Mouse (Mus musculus) hindbrain, embryonic 10.5 days (tissue): ENCODE measurements at regions not wholly inside any gene's neighbourhood (a gene's known extent, or its start where the extent isn't known, plus 50 kb on each side); places are given as distances from the start of the nearest gene placed in this dataset.

Experiments
- DNase-seq: peaks from one replicate; pipeline ENCODE4 v3.0.0-alpha.2; 2017; ENCODE audit warnings: low spot score
- H3K27ac ChIP-seq: fragments of 300-500 bp; sonication (generic); 2 replicates; pipeline ENCODE4 v1.5.1; 2016; ENCODE audit warnings: mild to moderate bottlenecking, moderate library complexity
- H3K27me3 ChIP-seq: fragments of 300-500 bp; sonication (generic); 2 replicates; pipeline ENCODE4 v1.6.1; 2016; ENCODE audit warnings: mild to moderate bottlenecking; ENCODE audit not compliant: poor library complexity, insufficient read depth, severe bottlenecking
- H3K36me3 ChIP-seq: fragments of 300-500 bp; sonication (generic); 2 replicates; pipeline ENCODE4 v1.6.1; 2016; ENCODE audit warnings: mild to moderate bottlenecking, moderate library complexity
- H3K4me1 ChIP-seq: fragments of 300-500 bp; sonication (generic); replicated peaks from 2 replicates; pipeline ENCODE4 v1.6.1; 2016; ENCODE audit warnings: mild to moderate bottlenecking
- H3K4me3 ChIP-seq: fragments of 300-500 bp; sonication (generic); 2 replicates; pipeline ENCODE4 v1.5.1; 2016; ENCODE audit warnings: mild to moderate bottlenecking, moderate library complexity
- H3K9me3 ChIP-seq: fragments of 300-500 bp; sonication (generic); 2 replicates; pipeline ENCODE4 v1.6.1; 2016; ENCODE audit warnings: mild to moderate bottlenecking, moderate library complexity
- WGBS: fragments of 180-500 bp; shearing (Covaris S2); methylation state at CpG from one replicate; pipeline ENCODE4 v1.1.7; 2016; 5-methylcytosine and 5-hydroxymethylcytosine counted together

DNA sequence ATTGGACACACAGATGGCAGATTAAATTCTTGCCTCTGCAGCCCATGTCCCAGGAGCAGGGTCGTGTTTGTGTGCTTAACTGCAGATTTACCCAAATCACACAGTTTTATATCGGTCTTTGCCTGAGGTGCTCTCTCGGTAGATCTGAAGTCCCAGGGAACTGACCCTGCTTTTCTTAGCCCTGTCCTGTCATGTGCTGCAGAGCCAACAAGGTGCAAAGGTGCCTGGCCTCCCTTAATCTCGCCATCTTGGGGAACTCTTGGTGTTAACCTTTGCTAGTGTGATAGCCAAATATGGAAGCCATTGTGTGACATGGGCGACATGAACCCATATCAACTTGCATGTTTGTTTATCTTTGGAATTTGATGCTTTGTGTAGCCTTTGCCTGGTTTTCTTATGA, 107.1 kb upstream of the Lyplal1 start:
- no peak for DNase-seq
- H3K27ac ChIP-seq: peak overlapping the region; percentile 75
- H3K9me3 ChIP-seq: peaks cover 6% of the 10 kb centered on the region; the same call in 1 of the 2 replicates
- H3K27me3 ChIP-seq: no peaks in the 10 kb centered on the region
- 56% methylated on average over 5 of the region's 5 CpGs for WGBS
- H3K4me1 ChIP-seq: peaks cover 16% of the 10 kb centered on the region
- no peaks in the 10 kb centered on the region; the same call in 1 of the 2 replicates for H3K36me3 ChIP-seq
- no peak overlapping the region for H3K4me3 ChIP-seq

DNA sequence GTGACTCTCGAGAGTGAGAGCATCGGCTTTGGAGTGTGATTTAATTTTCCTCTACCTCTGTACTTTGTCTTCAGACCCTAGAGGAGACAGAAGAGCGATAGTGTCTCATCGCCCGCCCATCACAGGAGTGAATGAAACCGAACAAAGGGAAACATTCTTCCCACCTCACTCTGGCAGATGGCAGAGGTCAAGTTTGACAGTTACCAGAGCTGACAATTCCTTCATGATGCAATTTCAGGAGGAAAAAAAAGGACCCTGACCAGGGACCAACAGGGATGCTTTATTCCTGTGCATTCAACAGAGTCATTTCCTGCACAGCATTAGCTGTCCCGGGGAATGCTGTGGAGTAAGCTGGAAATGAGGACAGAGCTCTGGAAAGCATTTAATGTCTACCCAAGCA, 106.3 kb upstream of the Lyplal1 start:
- Histone ChIP-seq H3K27ac (peak overlapping the region; percentile 75), H3K4me3 (no peak overlapping the region), H3K27me3 (no peaks in the 10 kb centered on the region), H3K4me1 (peaks cover 16% of the 10 kb centered on the region), H3K9me3 (peaks cover 6% of the 10 kb centered on the region; the same call in 1 of the 2 replicates), H3K36me3 (no peaks in the 10 kb centered on the region; the same call in 1 of the 2 replicates)
- 18% methylated on average over 7 of the region's 7 CpGs for WGBS
- peak; percentile 60 for DNase-seq

DNA sequence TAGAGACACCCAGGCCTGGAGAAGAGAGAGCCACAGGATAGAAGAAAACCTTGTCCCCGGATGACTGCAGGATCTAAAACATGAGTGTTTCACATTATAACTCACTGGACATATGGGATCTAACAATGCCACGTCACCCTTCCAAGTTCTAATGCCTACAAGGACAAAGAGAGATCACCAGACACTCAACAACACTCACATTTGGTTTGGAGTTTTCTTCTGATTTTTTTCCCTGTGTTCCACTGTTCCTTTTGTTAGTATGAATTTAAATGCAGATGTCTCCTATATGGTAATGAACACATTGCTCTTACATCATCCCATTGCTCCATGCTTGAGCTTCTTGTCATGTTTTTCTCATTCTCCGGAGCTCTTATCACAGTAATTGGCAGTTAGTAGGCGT, 101.9 kb upstream of the Lyplal1 start:
- H3K4me1 ChIP-seq: peaks cover 13% of the 10 kb centered on the region
- 92% methylated on average over 4 of the region's 4 CpGs for WGBS
- H3K27ac ChIP-seq: no peak overlapping the region
- no peak overlapping the region for H3K4me3 ChIP-seq
- no peaks in the 10 kb centered on the region for H3K36me3 ChIP-seq
- H3K9me3 ChIP-seq: 0 out of 2 replicates have a peak, but pooled peaks cover 2% of the 10 kb centered on the region
- no peaks in the 10 kb centered on the region for H3K27me3 ChIP-seq
- no peak for DNase-seq

DNA sequence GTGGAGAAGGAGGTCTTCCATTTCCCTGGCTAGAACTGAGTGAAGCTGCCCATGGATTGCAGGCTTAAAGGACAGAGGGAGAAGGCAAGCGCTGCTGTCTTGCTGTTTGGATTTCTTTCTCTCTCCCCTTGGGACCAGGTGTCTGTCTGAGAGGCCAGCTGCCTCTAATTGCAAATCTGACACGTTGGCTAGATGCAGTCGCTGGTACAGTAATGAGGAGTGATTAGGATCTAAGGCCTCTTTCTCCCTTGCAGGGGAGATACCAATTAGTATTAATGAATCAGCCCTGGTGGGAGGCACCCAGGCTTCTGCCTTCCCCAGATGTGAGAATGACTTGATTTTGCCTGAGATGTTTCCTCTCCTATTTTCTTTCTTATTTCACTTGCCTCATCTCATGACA, 100.1 kb upstream of the Lyplal1 start:
- H3K36me3 ChIP-seq: no peaks in the 10 kb centered on the region
- H3K27ac ChIP-seq: no peak overlapping the region
- no peaks in the 10 kb centered on the region for H3K27me3 ChIP-seq
- 28% methylated on average over 3 of the region's 3 CpGs for WGBS
- H3K4me3 ChIP-seq: no peak overlapping the region
- no peak for DNase-seq
- H3K9me3 ChIP-seq: peaks cover 7% of the 10 kb centered on the region; the same call in 1 of the 2 replicates
- no peaks in the 10 kb centered on the region for H3K4me1 ChIP-seq

DNA sequence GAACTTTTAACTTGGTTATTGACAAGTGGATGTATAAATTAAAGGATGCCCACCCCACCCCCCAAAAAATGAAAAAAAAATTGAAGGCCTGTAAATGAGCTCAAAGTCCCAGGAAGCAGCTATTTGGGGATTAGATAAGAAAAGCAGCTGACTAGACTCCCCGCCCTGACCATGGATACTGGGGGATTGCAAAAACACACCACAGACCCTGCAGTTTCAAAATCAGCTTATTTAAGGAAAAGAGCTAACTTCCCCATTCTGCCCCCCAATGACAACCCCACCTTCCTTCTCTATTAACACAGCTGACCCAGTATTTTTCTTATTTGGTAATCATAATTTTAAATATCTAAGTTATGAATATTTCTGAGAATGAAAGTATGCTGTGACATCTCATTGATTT, 87.0 kb upstream of the Lyplal1 start:
- Histone ChIP-seq H3K9me3 (no peaks in the 10 kb centered on the region), H3K27ac (no peak overlapping the region), H3K4me3 (no peak overlapping the region), H3K36me3 (no peaks in the 10 kb centered on the region), H3K27me3 (no peaks in the 10 kb centered on the region), H3K4me1 (no peaks in the 10 kb centered on the region)
- 83% methylated on average over 1 of the region's 1 CpGs for whole genome bisulfite sequencing
- DNase-seq: no peak

GRCm38 (mm10) chr1:186202536-186202935, 85.4 kb upstream of the Lyplal1 start:
- Histone ChIP-seq H3K4me1 (no peaks in the 10 kb centered on the region), H3K36me3 (no peaks in the 10 kb centered on the region), H3K4me3 (no peak overlapping the region), H3K9me3 (no peaks in the 10 kb centered on the region), H3K27ac (no peak overlapping the region), H3K27me3 (no peaks in the 10 kb centered on the region)
- no peak for DNase-seq

GRCm38 (mm10) chr1:186198391-186198790, 81.3 kb upstream of the Lyplal1 start:
- Histone ChIP-seq H3K27ac (no peak overlapping the region), H3K4me1 (no peaks in the 10 kb centered on the region), H3K9me3 (no peaks in the 10 kb centered on the region), H3K4me3 (no peak overlapping the region), H3K36me3 (no peaks in the 10 kb centered on the region), H3K27me3 (no peaks in the 10 kb centered on the region)
- DNase-seq: no peak
- 80% methylated on average over 1 of the region's 1 CpGs for WGBS

DNA sequence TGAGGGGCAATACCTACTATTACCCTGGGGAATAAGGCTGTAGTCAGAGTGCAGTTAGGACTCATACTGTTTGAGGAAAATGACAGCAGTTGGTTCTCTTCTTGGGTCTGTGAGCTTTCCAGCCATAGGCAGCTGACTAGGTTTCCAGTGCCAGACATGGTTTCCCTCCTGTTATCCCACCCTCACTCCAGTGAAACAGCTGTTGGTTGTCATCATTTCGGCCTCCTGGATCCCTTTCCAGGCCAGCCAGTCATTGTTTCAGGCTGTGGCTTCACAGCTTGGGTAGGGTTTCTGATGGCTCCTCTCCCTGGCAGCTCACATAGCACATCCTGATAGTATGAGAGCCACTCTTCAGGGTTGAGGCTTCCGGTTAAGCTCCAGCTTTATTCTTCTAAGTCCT, 79.9 kb upstream of the Lyplal1 start:
- Histone ChIP-seq H3K4me3 (no peak overlapping the region), H3K9me3 (no peaks in the 10 kb centered on the region), H3K4me1 (0 out of 2 replicates have a peak, but pooled peaks cover under 1% of the 10 kb centered on the region), H3K36me3 (no peaks in the 10 kb centered on the region), H3K27ac (no peak overlapping the region), H3K27me3 (no peaks in the 10 kb centered on the region)
- no peak for DNase-seq
- WGBS: 91% methylated on average over 2 of the region's 2 CpGs

GRCm38 (mm10) chr1:186189390-186189789, 72.3 kb upstream of the Lyplal1 start:
- WGBS: 84% methylated on average over 11 of the region's 11 CpGs
- no peaks in the 10 kb centered on the region for H3K27me3 ChIP-seq
- no peaks in the 10 kb centered on the region for H3K9me3 ChIP-seq
- no peak overlapping the region for H3K27ac ChIP-seq
- H3K36me3 ChIP-seq: no peaks in the 10 kb centered on the region
- DNase-seq: no peak
- no peak overlapping the region for H3K4me3 ChIP-seq
- H3K4me1 ChIP-seq: 0 out of 2 replicates have a peak, but pooled peaks cover 4% of the 10 kb centered on the region

DNA sequence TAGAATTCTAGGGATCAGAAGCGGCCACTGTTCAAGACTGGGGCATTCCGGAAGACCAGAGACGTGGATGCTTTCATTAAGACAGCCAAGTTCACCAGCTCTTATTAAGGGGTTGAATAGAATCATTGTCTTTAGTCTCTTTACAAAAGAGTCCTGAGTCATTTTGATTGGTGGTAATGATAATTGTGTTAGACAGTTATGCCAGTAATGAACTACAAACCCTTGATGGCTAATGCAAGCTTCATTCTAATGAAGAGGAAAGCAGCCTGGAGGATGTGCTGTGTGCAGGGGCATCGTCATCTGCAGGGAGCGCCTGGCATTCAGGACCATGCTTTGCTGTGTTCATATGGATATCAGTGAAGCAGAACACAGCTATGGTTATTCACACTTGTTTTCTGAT, 70.3 kb upstream of the Lyplal1 start:
- peaks cover 19% of the 10 kb centered on the region for H3K4me1 ChIP-seq
- H3K4me3 ChIP-seq: no peak overlapping the region
- 86% methylated on average over 5 of the region's 5 CpGs for WGBS
- no peaks in the 10 kb centered on the region for H3K9me3 ChIP-seq
- H3K27me3 ChIP-seq: no peaks in the 10 kb centered on the region
- H3K27ac ChIP-seq: no peak overlapping the region
- no peaks in the 10 kb centered on the region for H3K36me3 ChIP-seq
- DNase-seq: no peak

DNA sequence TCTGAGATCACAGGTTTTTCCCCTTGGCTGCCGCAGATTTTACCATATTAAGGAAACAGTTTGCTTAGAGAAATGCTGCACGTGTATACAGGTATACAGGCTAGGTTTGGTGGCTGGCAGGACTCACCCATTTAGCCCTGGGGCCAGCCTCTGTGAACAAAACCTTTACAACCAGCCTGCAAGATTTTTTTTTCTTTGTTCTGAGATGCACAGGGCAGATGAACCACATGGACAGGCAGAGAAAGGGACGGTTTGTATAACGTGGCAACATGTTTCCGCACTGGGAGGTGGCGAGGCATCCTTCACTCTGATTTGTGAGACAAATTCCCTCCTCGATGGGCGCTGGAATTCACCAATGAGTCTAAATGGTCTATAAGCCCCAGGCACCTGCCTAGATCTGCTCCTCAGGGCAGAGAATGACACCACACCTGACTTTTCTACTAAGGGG, 66.1 kb upstream of the Lyplal1 start:
- Histone ChIP-seq H3K4me1 (peaks cover 16% of the 10 kb centered on the region), H3K36me3 (no peaks in the 10 kb centered on the region), H3K9me3 (no peaks in the 10 kb centered on the region), H3K27me3 (no peaks in the 10 kb centered on the region), H3K27ac (peak overlapping the region; percentile 17), H3K4me3 (no peak overlapping the region)
- DNase-seq: no peak
- WGBS: 83% methylated on average over 8 of the region's 8 CpGs

DNA sequence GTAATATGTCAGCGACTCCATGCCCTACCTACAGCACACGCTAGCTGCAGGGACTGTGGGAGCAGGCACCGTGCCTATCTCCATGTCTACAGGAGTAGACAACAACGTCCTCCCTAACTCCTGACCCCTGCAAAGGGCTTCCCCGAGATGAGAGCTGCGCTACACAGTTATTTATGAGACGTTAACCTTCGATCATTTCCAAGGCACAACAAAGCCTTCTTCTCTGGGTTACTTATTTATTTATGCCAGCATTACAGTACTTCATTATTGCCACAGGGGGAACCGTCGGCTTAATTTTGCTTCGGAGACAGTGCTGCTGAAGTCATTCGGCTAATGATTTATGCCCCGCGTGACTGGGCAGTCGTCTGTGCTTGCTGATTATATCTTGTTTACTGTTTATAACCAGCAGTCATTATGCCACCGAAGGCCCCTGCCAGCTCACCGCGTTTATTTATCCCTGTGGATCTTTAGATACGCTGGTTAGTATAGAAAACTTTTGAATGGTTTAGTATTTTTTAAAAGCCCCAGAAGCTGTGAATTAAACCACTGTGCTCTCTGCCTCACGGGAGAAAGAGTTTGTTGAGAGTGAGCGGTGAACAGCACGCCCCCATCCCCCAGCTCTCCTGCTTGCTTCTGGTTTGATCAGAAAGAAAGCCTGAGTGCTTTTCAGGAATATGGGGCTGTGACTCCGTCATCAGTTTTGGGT, 65.5 kb upstream of the Lyplal1 start:
- Histone ChIP-seq H3K4me3 (no peak overlapping the region), H3K9me3 (no peaks in the 10 kb centered on the region), H3K27ac (peak overlapping the region; percentile 17), H3K36me3 (no peaks in the 10 kb centered on the region), H3K4me1 (peaks cover 16% of the 10 kb centered on the region), H3K27me3 (no peaks in the 10 kb centered on the region)
- peak; percentile 19 for DNase-seq
- 67% methylated on average over 23 of the region's 23 CpGs for WGBS

GRCm38 (mm10) chr1:186177019-186177418, 59.9 kb upstream of the Lyplal1 start:
- Histone ChIP-seq H3K9me3 (0 out of 2 replicates have a peak, but pooled peaks cover 2% of the 10 kb centered on the region), H3K27me3 (no peaks in the 10 kb centered on the region), H3K4me1 (no peaks in the 10 kb centered on the region), H3K36me3 (no peaks in the 10 kb centered on the region), H3K4me3 (no peak overlapping the region), H3K27ac (no peak overlapping the region)
- 78% methylated on average over 3 of the region's 3 CpGs for WGBS
- no peak for DNase-seq
